Mouse (Mus musculus): ENCODE measurements around the gene Gnao1. TPM values are rescaled to one million over a fixed set of nuclear protein-coding genes. Genes with fewer than 3 reads are reported as not detected.

Gnao1 gene
- polyA plus RNA-seq, 1 experiment from 2014 or later: 17.4 TPM

DNA sequence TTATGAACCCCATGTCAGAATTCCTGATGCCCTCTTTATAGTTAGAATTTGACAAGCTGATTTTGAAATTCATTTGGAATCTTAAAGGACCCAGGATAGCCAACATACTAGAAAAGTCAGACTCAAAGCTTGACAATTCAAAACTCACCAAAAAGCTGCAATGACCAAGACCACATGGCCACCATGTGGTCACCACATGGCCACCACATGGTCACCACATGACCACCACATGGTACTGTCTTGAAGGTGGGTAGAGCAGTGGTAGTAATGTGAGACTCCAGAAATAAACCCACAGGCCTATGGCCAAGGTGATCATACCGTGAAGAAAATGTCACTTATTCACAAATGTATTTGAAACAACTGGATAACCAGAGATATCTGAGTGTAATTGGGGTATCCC, 48.5 kb downstream of the Gnao1 start:
- H3K4me2 ChIP-seq (ENCODE audit: low read length): no peak overlapping the region
- no peaks in the 10 kb centered on the region for H3K9me3 ChIP-seq (ENCODE audit: control insufficient read depth, low read length)
- H3K36me3 ChIP-seq (ENCODE audit: control insufficient read depth, insufficient read depth, low read length): no peaks in the 10 kb centered on the region
- H3K4me1 ChIP-seq (ENCODE audit: control insufficient read depth in 2 of 2, insufficient read depth in 2 of 2, low read length in 2 of 2): peaks cover 2 to 7% of the 10 kb centered on the region in 2 experiments; a peak in 3 of 4 replicates
- no peaks in the 10 kb centered on the region for H3K27me3 ChIP-seq (ENCODE audit: control insufficient read depth, insufficient read depth, low read length)
- no peak overlapping the region for H3K27ac ChIP-seq (replicated peaks in 1 of 2; ENCODE audit: control insufficient read depth in 1 of 2, insufficient read depth in 1 of 2, low read depth in 2 of 2, low read length in 2 of 2)
- no peak for ATAC-seq (ENCODE audit: insufficient number of reproducible peaks, insufficient read depth, low FRiP score, low read depth)
- H3K9ac ChIP-seq (ENCODE audit: low read length): no peak overlapping the region
- no peak overlapping the region for H3K4me3 ChIP-seq (ENCODE audit: control insufficient read depth in 1 of 2, insufficient read depth in 1 of 2, low read depth in 1 of 2, low read length in 2 of 2)
- WGBS: 88% methylated on average over 1 of the region's 1 CpGs

DNA sequence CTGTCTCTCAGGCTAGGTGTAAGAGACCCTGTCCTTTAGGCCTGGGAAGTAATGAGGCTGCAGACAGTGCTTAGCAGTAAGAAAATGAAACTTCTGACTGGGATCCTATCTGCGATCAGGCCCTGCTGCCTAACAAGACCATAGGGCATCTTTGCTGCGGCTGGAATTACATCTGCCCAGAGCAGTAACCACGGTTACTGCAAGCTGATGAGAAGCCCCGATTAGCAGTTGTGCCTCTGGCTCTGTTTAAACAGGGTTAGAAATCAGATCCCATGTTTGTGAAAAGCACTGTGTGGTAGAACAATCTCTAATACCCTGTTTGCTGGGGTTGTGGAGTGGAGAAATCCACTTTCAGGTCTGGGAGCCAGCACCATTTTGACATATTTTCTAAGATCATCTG, 50.3 kb downstream of the Gnao1 start:
- peaks cover 2 to 7% of the 10 kb centered on the region in 2 experiments; a peak in 3 of 4 replicates for H3K4me1 ChIP-seq (ENCODE audit: control insufficient read depth in 2 of 2, insufficient read depth in 2 of 2, low read length in 2 of 2)
- no peak overlapping the region for H3K4me2 ChIP-seq (ENCODE audit: low read length)
- H3K4me3 ChIP-seq (ENCODE audit: control insufficient read depth in 1 of 2, insufficient read depth in 1 of 2, low read depth in 1 of 2, low read length in 2 of 2): no peak overlapping the region
- no peak overlapping the region for H3K27ac ChIP-seq (replicated peaks in 1 of 2; ENCODE audit: control insufficient read depth in 1 of 2, insufficient read depth in 1 of 2, low read depth in 2 of 2, low read length in 2 of 2)
- no peaks in the 10 kb centered on the region for H3K9me3 ChIP-seq (ENCODE audit: control insufficient read depth, low read length)
- WGBS: 68% methylated on average over 4 of the region's 4 CpGs
- no peaks in the 10 kb centered on the region for H3K36me3 ChIP-seq (ENCODE audit: control insufficient read depth, insufficient read depth, low read length)
- ATAC-seq (ENCODE audit: insufficient number of reproducible peaks, insufficient read depth, low FRiP score, low read depth): no peak
- no peak overlapping the region for H3K9ac ChIP-seq (ENCODE audit: low read length)
- no peaks in the 10 kb centered on the region for H3K27me3 ChIP-seq (ENCODE audit: control insufficient read depth, insufficient read depth, low read length)

DNA sequence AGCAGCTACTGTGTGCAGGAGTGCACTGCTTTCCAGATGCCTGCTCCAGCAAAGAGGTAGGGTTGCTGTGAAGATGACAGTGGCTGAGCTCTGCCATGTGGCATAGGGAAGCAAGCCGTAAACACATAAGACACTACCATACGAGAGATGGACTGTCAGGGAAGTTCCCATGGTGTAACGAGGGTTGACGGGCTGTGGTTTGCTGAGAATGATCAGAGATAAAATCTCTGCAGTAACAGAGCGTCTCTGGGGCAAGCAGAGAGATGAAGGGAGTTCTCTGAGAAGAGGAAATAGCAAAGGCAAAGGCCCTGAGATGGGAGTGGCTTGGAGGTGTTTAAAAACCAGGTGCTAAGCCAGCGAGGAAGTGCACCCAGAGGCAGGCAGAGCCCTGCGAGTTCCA, 54.3 kb downstream of the Gnao1 start:
- H3K27me3 ChIP-seq (ENCODE audit: control insufficient read depth, insufficient read depth, low read length): no peaks in the 10 kb centered on the region
- H3K9ac ChIP-seq (ENCODE audit: low read length): no peak overlapping the region
- peaks cover 6 to 7% of the 10 kb centered on the region in 2 experiments; a peak in 3 of 4 replicates for H3K4me1 ChIP-seq (ENCODE audit: control insufficient read depth in 2 of 2, insufficient read depth in 2 of 2, low read length in 2 of 2)
- no peak for ATAC-seq (ENCODE audit: insufficient number of reproducible peaks, insufficient read depth, low FRiP score, low read depth)
- 71% methylated on average over 7 of the region's 7 CpGs for WGBS
- H3K4me3 ChIP-seq (ENCODE audit: control insufficient read depth in 1 of 2, insufficient read depth in 1 of 2, low read depth in 1 of 2, low read length in 2 of 2): no peak overlapping the region
- H3K9me3 ChIP-seq (ENCODE audit: control insufficient read depth, low read length): no peaks in the 10 kb centered on the region
- no peak overlapping the region for H3K4me2 ChIP-seq (ENCODE audit: low read length)
- H3K27ac ChIP-seq (replicated peaks in 1 of 2; ENCODE audit: control insufficient read depth in 1 of 2, insufficient read depth in 1 of 2, low read depth in 2 of 2, low read length in 2 of 2): no peak overlapping the region
- H3K36me3 ChIP-seq (ENCODE audit: control insufficient read depth, insufficient read depth, low read length): no peaks in the 10 kb centered on the region

DNA sequence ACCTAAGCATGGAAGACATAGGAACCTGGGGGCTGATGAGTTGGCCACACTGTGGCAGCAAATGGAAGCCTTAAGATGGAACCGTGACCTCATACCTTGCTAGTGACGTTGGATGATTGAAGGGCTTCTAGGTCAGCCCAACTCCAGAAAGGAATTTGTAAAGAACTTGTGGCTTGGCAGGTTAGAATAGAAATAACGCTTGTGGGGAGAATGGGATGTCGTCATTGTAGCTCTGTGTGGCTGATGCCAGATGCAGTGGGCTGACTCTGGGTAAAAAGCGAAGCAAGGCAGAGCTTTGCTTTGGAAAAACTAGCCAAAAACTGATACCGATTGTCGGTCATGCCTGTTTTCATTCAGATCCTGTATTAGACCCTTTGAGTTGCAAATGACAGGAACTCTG, 56.5 kb downstream of the Gnao1 start:
- 85% methylated on average over 7 of the region's 7 CpGs for WGBS
- H3K9me3 ChIP-seq (ENCODE audit: control insufficient read depth, low read length): no peaks in the 10 kb centered on the region
- H3K4me2 ChIP-seq (ENCODE audit: low read length): no peak overlapping the region
- no peak for ATAC-seq (ENCODE audit: insufficient number of reproducible peaks, insufficient read depth, low FRiP score, low read depth)
- no peaks in the 10 kb centered on the region for H3K27me3 ChIP-seq (ENCODE audit: control insufficient read depth, insufficient read depth, low read length)
- no peak overlapping the region for H3K27ac ChIP-seq (replicated peaks in 1 of 2; ENCODE audit: control insufficient read depth in 1 of 2, insufficient read depth in 1 of 2, low read depth in 2 of 2, low read length in 2 of 2)
- H3K4me1 ChIP-seq (ENCODE audit: control insufficient read depth in 2 of 2, insufficient read depth in 2 of 2, low read length in 2 of 2): peaks cover 11% of the 10 kb centered on the region in 2 experiments; a peak in 3 of 4 replicates
- no peak overlapping the region for H3K4me3 ChIP-seq (ENCODE audit: control insufficient read depth in 1 of 2, insufficient read depth in 1 of 2, low read depth in 1 of 2, low read length in 2 of 2)
- no peaks in the 10 kb centered on the region for H3K36me3 ChIP-seq (ENCODE audit: control insufficient read depth, insufficient read depth, low read length)
- no peak overlapping the region for H3K9ac ChIP-seq (ENCODE audit: low read length)

DNA sequence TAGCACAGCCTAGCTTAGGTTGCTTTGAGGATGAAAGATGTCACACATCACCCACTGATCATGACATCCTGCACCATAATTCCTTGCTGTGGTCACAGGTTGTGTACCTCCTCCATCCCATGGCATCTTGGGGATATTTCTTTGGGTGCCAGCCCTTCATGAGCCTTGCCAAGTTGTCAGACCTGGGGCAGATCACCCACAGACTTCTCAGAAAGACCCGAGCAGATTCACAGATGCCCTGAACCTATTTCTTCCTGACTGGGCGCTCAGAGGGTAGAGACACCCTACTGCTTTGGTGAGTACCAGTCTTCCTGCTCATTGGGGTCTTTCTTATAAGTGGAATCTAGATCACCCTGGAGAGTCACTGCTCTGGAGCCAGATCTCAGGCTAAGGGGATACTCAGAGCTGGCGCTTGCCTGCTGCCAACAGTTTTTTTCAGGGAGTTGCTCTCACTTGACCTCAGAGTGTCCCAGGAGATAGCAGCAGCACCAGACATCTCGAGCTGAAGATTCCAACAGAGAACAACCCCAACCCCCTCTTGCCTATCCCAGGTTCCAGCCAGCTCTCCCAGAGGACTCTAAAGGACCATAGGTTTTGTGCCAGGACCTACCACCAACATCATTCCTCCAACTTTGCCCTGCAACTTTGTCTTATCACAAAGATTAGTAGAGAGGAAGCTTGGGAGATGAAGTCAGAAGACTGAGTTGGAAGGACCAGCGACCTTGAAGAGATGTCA, 58.9 kb downstream of the Gnao1 start:
- H3K27me3 ChIP-seq (ENCODE audit: control insufficient read depth, insufficient read depth, low read length): no peaks in the 10 kb centered on the region
- no peaks in the 10 kb centered on the region for H3K9me3 ChIP-seq (ENCODE audit: control insufficient read depth, low read length)
- no peak overlapping the region for H3K4me3 ChIP-seq (ENCODE audit: control insufficient read depth in 1 of 2, insufficient read depth in 1 of 2, low read depth in 1 of 2, low read length in 2 of 2)
- no peak overlapping the region for H3K9ac ChIP-seq (ENCODE audit: low read length)
- H3K36me3 ChIP-seq (ENCODE audit: control insufficient read depth, insufficient read depth, low read length): no peaks in the 10 kb centered on the region
- H3K27ac ChIP-seq (replicated peaks in 1 of 2; ENCODE audit: control insufficient read depth in 1 of 2, insufficient read depth in 1 of 2, low read depth in 2 of 2, low read length in 2 of 2): 0 out of 4 replicates have a peak overlapping the region, but pooled peaks of 1 of the 2 experiments have one; percentile 25
- WGBS: 57% methylated on average over 5 of the region's 5 CpGs
- ATAC-seq (ENCODE audit: insufficient number of reproducible peaks, insufficient read depth, low FRiP score, low read depth): no peak
- H3K4me2 ChIP-seq (ENCODE audit: low read length): no peak overlapping the region
- H3K4me1 ChIP-seq (ENCODE audit: control insufficient read depth in 2 of 2, insufficient read depth in 2 of 2, low read length in 2 of 2): peaks cover 13 to 14% of the 10 kb centered on the region in 2 experiments; a peak in 3 of 4 replicates

DNA sequence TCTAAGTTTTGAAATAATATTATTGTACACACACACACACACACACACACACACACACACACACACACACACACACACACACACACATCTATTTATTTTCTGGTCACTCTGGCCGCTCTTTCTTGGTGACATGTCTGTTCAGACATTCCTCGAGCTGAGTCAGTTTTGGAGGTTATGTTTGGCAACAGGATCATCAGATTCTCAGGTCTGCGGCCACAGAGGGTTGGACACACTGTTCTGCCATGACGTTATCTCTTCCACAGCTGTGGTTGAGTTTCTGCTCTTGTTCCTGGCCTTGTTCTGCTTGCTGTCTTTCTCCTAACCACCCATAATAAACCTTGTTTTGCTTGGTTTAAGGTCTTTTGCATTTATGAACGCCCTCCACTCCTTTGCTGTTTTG, 61.5 kb downstream of the Gnao1 start:
- Histone ChIP-seq H3K9me3 (ENCODE audit: control insufficient read depth, low read length) (no peaks in the 10 kb centered on the region), H3K4me1 (ENCODE audit: control insufficient read depth in 2 of 2, insufficient read depth in 2 of 2, low read length in 2 of 2) (peaks cover 13 to 14% of the 10 kb centered on the region in 2 experiments; a peak in 3 of 4 replicates), H3K36me3 (ENCODE audit: control insufficient read depth, insufficient read depth, low read length) (no peaks in the 10 kb centered on the region), H3K27ac (replicated peaks in 1 of 2; ENCODE audit: control insufficient read depth in 1 of 2, insufficient read depth in 1 of 2, low read depth in 2 of 2, low read length in 2 of 2) (peak overlapping the region in 1 of 2 experiments; percentile 64; a peak in 1 of 4 replicates), H3K4me2 (ENCODE audit: low read length) (no peak overlapping the region), H3K9ac (ENCODE audit: low read length) (no peak overlapping the region), H3K4me3 (ENCODE audit: control insufficient read depth in 1 of 2, insufficient read depth in 1 of 2, low read depth in 1 of 2, low read length in 2 of 2) (no peak overlapping the region), H3K27me3 (ENCODE audit: control insufficient read depth, insufficient read depth, low read length) (no peaks in the 10 kb centered on the region)
- no peak for ATAC-seq (ENCODE audit: insufficient number of reproducible peaks, insufficient read depth, low FRiP score, low read depth)
- WGBS: 37% methylated on average over 5 of the region's 5 CpGs

DNA sequence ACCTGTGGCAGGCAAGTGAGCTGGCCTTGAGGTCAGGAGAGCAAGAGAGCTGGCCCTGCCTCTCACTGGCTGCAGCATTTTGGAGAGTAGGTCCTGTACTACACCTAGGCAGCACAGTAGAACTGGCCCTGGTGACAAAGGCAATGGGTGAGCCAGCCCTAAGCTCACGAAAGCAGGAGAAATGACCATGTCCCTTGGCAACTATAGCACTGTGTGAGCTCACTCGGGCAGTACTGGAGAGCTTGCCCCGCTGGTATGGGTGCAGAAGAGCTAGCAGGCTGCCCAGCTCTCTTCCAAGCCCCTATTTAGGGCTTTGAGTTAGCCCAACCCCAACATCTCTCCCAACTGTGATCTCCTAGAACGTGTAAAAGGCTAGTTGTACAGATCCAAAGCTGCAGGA, 68.6 kb downstream of the Gnao1 start:
- 79% methylated on average over 4 of the region's 4 CpGs for WGBS

More for the DNA sequence above, 68.6 kb downstream of the Gnao1 start:
- H3K9me3 ChIP-seq (ENCODE audit: control insufficient read depth, low read length): no peaks in the 10 kb centered on the region
- peaks cover 0 to 3% of the 10 kb centered on the region in 2 experiments; a peak in 2 of 4 replicates for H3K4me1 ChIP-seq (ENCODE audit: control insufficient read depth in 2 of 2, insufficient read depth in 2 of 2, low read length in 2 of 2)
- no peaks in the 10 kb centered on the region for H3K27me3 ChIP-seq (ENCODE audit: control insufficient read depth, insufficient read depth, low read length)
- no peak overlapping the region for H3K4me2 ChIP-seq (ENCODE audit: low read length)
- H3K9ac ChIP-seq (ENCODE audit: low read length): no peak overlapping the region
- H3K27ac ChIP-seq (replicated peaks in 1 of 2; ENCODE audit: control insufficient read depth in 1 of 2, insufficient read depth in 1 of 2, low read depth in 2 of 2, low read length in 2 of 2): no peak overlapping the region
- no peak overlapping the region for H3K4me3 ChIP-seq (ENCODE audit: control insufficient read depth in 1 of 2, insufficient read depth in 1 of 2, low read depth in 1 of 2, low read length in 2 of 2)
- ATAC-seq (ENCODE audit: insufficient number of reproducible peaks, insufficient read depth, low FRiP score, low read depth): no peak; the same call in 1 of the 2 replicates
- no peaks in the 10 kb centered on the region for H3K36me3 ChIP-seq (ENCODE audit: control insufficient read depth, insufficient read depth, low read length)
